ENCODE assay signal across 8 mouse cellular contexts in the genomic region with DNA sequence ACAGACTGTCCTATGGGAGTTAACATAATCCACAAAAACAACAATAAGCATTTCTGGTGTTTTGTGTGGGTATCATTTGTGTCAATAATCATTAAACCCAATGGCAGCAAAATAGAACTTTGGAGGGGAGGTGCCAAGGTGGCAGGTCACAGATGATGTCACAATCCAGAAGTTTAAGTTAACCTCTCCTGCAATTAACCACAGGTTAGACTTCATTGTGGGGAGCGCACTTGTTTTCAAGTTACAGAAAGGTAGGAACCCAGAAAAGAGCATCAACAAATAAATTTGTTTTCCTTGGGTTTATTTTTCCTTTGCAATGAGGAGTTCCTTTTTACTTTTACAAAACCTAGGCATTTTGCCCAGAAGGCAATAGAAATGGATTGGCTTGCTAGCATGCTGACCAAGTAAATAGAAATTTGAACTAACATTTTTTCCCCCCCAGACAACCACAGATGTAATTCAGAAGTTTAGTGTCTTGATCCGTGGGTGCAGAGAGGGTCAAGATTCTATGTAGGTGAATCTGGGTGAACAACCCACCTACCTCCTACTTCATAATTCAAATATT. TPM values are rescaled to one million over a fixed set of nuclear protein-coding genes. Genes with fewer than 3 reads are reported as not detected.
DNase-seq lines count a peak whose midpoint lies in the region; ATAC-seq lines count a peak whose summit lies in the region.

A gene (minus strand): TSS at position 51 of the 565 bp plus-strand sequence.

- H3K4me2 ChIP-seq in lung, embryonic 15.5 days: peak within 1 kb of the TSS; percentile 94
- H3K4me2 ChIP-seq in limb, embryonic 15.5 days: peak within 1 kb of the TSS; percentile 89
- H3K4me2 ChIP-seq in stomach, embryonic 14.5 days (replicated peaks; ENCODE audit: low read depth, low read length): peak within 1 kb of the TSS; percentile 92

- peaks cover 10% of the 10 kb centered on the region for H3K4me1 ChIP-seq in lung, embryonic 15.5 days
- peaks cover 21% of the 10 kb centered on the region for H3K4me1 ChIP-seq in forebrain, embryonic 10.5 days
- H3K4me1 ChIP-seq in limb, embryonic 15.5 days: peaks cover 13% of the 10 kb centered on the region
- 0 out of 2 replicates have a peak, but pooled peaks cover 3% of the 10 kb centered on the region for H3K4me1 ChIP-seq in stomach, embryonic 14.5 days (ENCODE audit: control insufficient read depth, insufficient read depth, low read length)

- H3K9ac ChIP-seq in lung, embryonic 15.5 days: peak within 1 kb of the TSS; percentile 61
- H3K9ac ChIP-seq in limb, embryonic 15.5 days: peak within 1 kb of the TSS; percentile 71
- H3K9ac ChIP-seq in stomach, embryonic 14.5 days (replicated peaks; ENCODE audit: low read depth, low read length): peak within 1 kb of the TSS; percentile 63; the same call in 1 of the 2 replicates

- peak within 1 kb of the TSS; percentile 72 for H3K4me3 ChIP-seq in lung, embryonic 15.5 days
- peak within 1 kb of the TSS; percentile 80 for H3K4me3 ChIP-seq in forebrain, embryonic 10.5 days
- H3K4me3 ChIP-seq in limb, embryonic 15.5 days: peak within 1 kb of the TSS; percentile 77
- H3K4me3 ChIP-seq in stomach, embryonic 14.5 days (ENCODE audit: low read depth, low read length): peak within 1 kb of the TSS; percentile 63

- no peaks in the 10 kb centered on the region for H3K9me3 ChIP-seq in lung, embryonic 15.5 days
- no peaks in the 10 kb centered on the region for H3K9me3 ChIP-seq in forebrain, embryonic 10.5 days
- H3K9me3 ChIP-seq in limb, embryonic 15.5 days: no peaks in the 10 kb centered on the region
- H3K9me3 ChIP-seq in stomach, embryonic 14.5 days (ENCODE audit: control insufficient read depth, low read depth, low read length): no peaks in the 10 kb centered on the region

- no peak for DNase-seq in lung, postnatal 4 days
- DNase-seq in forebrain, embryonic 10.5 days (ENCODE audit: extremely low spot score, low spot score): no peak
- no peak for DNase-seq in cerebellum, postnatal 25 days
- DNase-seq in cerebellum, adult 11 months: no peak
- DNase-seq in natural killer cell, adult 2 months (ENCODE audit: low spot score in 2 of 2): no peak

- H3K27ac ChIP-seq in lung, embryonic 15.5 days: peak within 1 kb of the TSS; percentile 72
- peak within 1 kb of the TSS; percentile 85 for H3K27ac ChIP-seq in forebrain, embryonic 10.5 days
- peak within 1 kb of the TSS; percentile 83 for H3K27ac ChIP-seq in limb, embryonic 15.5 days
- peak within 1 kb of the TSS; percentile 89 for H3K27ac ChIP-seq in stomach, embryonic 14.5 days (ENCODE audit: low read length)

- H3K27me3 ChIP-seq in lung, embryonic 15.5 days: peaks cover 36% of the 10 kb centered on the region
- peaks cover 85% of the 10 kb centered on the region for H3K27me3 ChIP-seq in forebrain, embryonic 10.5 days (ENCODE audit: poor library complexity, severe bottlenecking)
- H3K27me3 ChIP-seq in limb, embryonic 15.5 days: 0 out of 2 replicates have a peak, but pooled peaks cover 5% of the 10 kb centered on the region
- H3K27me3 ChIP-seq in stomach, embryonic 14.5 days (ENCODE audit: control insufficient read depth, insufficient read depth, low read length): no peaks in the 10 kb centered on the region

- no peaks in the 10 kb centered on the region for H3K36me3 ChIP-seq in lung, embryonic 15.5 days
- no peaks in the 10 kb centered on the region for H3K36me3 ChIP-seq in forebrain, embryonic 10.5 days (replicated peaks)
- no peaks in the 10 kb centered on the region for H3K36me3 ChIP-seq in limb, embryonic 15.5 days
- H3K36me3 ChIP-seq in stomach, embryonic 14.5 days (ENCODE audit: control insufficient read depth, insufficient read depth, low read length): no peaks in the 10 kb centered on the region

- WGBS in lung, embryonic 15.5 days: 86% methylated on average over 2 of the region's 2 CpGs
- WGBS in forebrain, embryonic 10.5 days: 85% methylated on average over 2 of the region's 2 CpGs
- WGBS in limb, embryonic 15.5 days: 77% methylated on average over 2 of the region's 2 CpGs
- WGBS in stomach, embryonic 14.5 days: 88% methylated on average over 2 of the region's 2 CpGs

- no peak for ATAC-seq in lung, embryonic 15.5 days (ENCODE audit: borderline replicate concordance, extremely low read depth, low FRiP score, low TSS enrichment)
- no peak for ATAC-seq in limb, embryonic 15.5 days (ENCODE audit: insufficient number of reproducible peaks, low FRiP score, low TSS enrichment, low read depth)
- ATAC-seq in stomach, embryonic 14.5 days (ENCODE audit: insufficient number of reproducible peaks, insufficient read depth, low FRiP score, low read depth): no peak

RNA-seq across cellular contexts. Expression of the gene that starts here (rescaled TPM):
- 2.9 and 3.5 TPM in 2 replicates for polyA plus RNA-seq in lung, embryonic 15.5 days (2015; fragmentation: Nextera tagmentation; extraction: Ambion mirVana)
- polyA plus RNA-seq in forebrain, embryonic 10.5 days (2016; fragmentation: Nextera tagmentation; extraction: Ambion mirVana): 0.97 and 1.0 TPM in 2 replicates
- 22.3 and 24.3 TPM in 2 replicates for polyA plus RNA-seq in limb, embryonic 15.5 days (2015; fragmentation: Nextera tagmentation; extraction: Ambion mirVana)
- 8.8 and 10.6 TPM in 2 replicates for polyA plus RNA-seq in stomach, embryonic 14.5 days (2014; fragmentation: Nextera tagmentation; extraction: Ambion mirVana)
